Mouse (Mus musculus) urinary bladder, postnatal 14 days (tissue): ENCODE results near the gene Zfp523.

Experiments used
- DNase-seq: peaks from one replicate; pipeline ENCODE4 v3.0.0; 2021; ENCODE audit warnings: low spot score

The Zfp523 gene

GRCm38 (mm10) chr17:28244714-28245113 is 67.8 kb downstream of the Zfp523 start:
- no peak for DNase-seq

- DNase-seq = no peak
Observed at GRCm38 (mm10) chr17:28246640-28247039, 69.7 kb downstream of the Zfp523 start.

- no peak for DNase-seq
Observed at GRCm38 (mm10) chr17:28247613-28248012, 70.7 kb downstream of the Zfp523 start.

GRCm38 (mm10) chr17:28249062-28249461 is 72.1 kb downstream of the Zfp523 start:
- DNase-seq = no peak

GRCm38 (mm10) chr17:28251579-28252280 is 74.8 kb downstream of the Zfp523 start:
- DNase-seq = no peak

- DNase-seq = no peak
Observed at GRCm38 (mm10) chr17:28252281-28252648, 75.3 kb downstream of the Zfp523 start.

- no peak for DNase-seq
Observed at GRCm38 (mm10) chr17:28253216-28253615, 76.3 kb downstream of the Zfp523 start.

GRCm38 (mm10) chr17:28254804-28255203 is 77.9 kb downstream of the Zfp523 start:
- no peak for DNase-seq
